Mouse (Mus musculus): ENCODE measurements around the gene Fcmr.

DNA sequence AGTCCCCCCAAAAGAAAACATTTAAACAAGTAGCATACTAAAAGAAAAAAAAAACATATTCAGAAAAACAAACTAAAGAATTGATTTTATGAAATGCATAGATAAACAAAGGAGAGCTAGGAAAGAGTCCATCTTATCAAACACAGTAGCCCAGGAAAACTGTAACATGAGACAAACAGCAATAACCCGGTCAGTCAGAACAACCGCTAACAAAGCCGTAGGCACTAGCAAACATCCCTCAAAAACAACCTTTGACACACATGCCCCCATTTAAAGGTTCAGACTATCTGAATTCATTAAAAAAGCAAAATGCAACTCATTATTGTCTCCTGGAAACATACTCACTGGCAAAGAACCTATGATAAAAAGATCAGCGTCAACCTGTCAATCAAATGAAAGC, 8.0 kb upstream of the Fcmr start:
- TF ChIP-seq GATA1 (IDR thresholded peaks at IDR 0.05; ENCODE audit: borderline replicate concordance, low read length) (no peak), FLI1 (IDR thresholded peaks at IDR 0.05; ENCODE audit: low read length) (no peak)

Measured in megakaryocyte, embryonic 14.5 days (primary cell).